Mouse (Mus musculus) G1E (cell line): Measurements from ENCODE around the gene Tns4. TPM values are rescaled to one million over a fixed set of nuclear protein-coding genes. Genes with fewer than 3 reads are reported as not detected.

Source experiments
- ATAC-seq: 2 replicates; pipeline ENCODE4 v1.8.0; 2016; ENCODE audit warnings: mild to moderate bottlenecking; ENCODE audit not compliant: insufficient number of reproducible peaks, poor library complexity, low FRiP score, severe bottlenecking; ENCODE audit errors: extremely low read depth
- DNase-seq: peaks from one replicate; pipeline ENCODE4 v3.0.0; 2012; ENCODE audit warnings: low spot score
- H3K27me3 ChIP-seq: 2 replicates; pipeline ENCODE4 v1.6.1; 2012; ENCODE audit warnings: mild to moderate bottlenecking, low read length, inconsistent platforms; ENCODE audit not compliant: insufficient read depth
- H3K36me3 ChIP-seq: replicated peaks from 2 replicates; pipeline ENCODE3; 2012; ENCODE audit warnings: mild to moderate bottlenecking, inconsistent platforms
- H3K4me1 ChIP-seq: 2 replicates; pipeline ENCODE4 v1.6.1; 2012; ENCODE audit warnings: low read depth, low read length, inconsistent platforms, mixed read lengths; ENCODE audit not compliant: insufficient read depth
- H3K4me3 ChIP-seq: 2 replicates; pipeline ENCODE4 v1.5.1; 2012; ENCODE audit warnings: low read depth, mild to moderate bottlenecking, inconsistent platforms, low read length, moderate library complexity, mixed read lengths
- H3K9me3 ChIP-seq: replicated peaks from 2 replicates; pipeline ENCODE4 v1.6.1; 2012; ENCODE audit warnings: inconsistent platforms
- CTCF ChIP-seq: IDR thresholded peaks from 2 replicates; pipeline ENCODE4 v1.5.1; 2012; ENCODE audit warnings: low read depth, low read length, inconsistent platforms, mixed read lengths
- GATA1 ChIP-seq: IDR thresholded peaks from 2 replicates; pipeline ENCODE4 v1.6.1; 2012; ENCODE audit warnings: borderline replicate concordance, low read length, inconsistent platforms, mixed read lengths
- GATA2 ChIP-seq: IDR thresholded peaks from 2 replicates; pipeline ENCODE4 v1.6.1; 2012; ENCODE audit warnings: low read depth, low read length, inconsistent platforms, borderline replicate concordance
- POLR2AphosphoS5 ChIP-seq: IDR thresholded peaks from 2 replicates; pipeline ENCODE4 v1.6.1; 2012; ENCODE audit warnings: low read depth, low read length, inconsistent platforms; ENCODE audit not compliant: insufficient replicate concordance
- TAL1 ChIP-seq: conservative IDR thresholded peaks from 2 replicates; pipeline ENCODE4 v1.6.1; 2012; ENCODE audit warnings: low read depth, low read length, inconsistent platforms, mixed read lengths
- polyA plus RNA-seq: library from polyadenylated mRNA; stranded (reverse); fragments of >175 nt; gene quantifications from 2 replicates; pipeline ENCODE4 v1.2.3, GENCODE M21; 2012
- total RNA-seq, 2 experiments: library from RNA; stranded (forward) in 1 of 2; stranded (reverse) in 1 of 2; fragments of 200-1000 nt in 1 of 2; fragments of >200 nt in 1 of 2; fragmentation: Nextera tagmentation in 1 of 2; gene quantifications; 2 replicates each; pipeline ENCODE4 v1.2.3; 2014 to 2017

Tns4 gene
- total and polyA plus RNA-seq, 3 experiments, result 0.22 to 1.4 TPM; not detected in 1

DNA sequence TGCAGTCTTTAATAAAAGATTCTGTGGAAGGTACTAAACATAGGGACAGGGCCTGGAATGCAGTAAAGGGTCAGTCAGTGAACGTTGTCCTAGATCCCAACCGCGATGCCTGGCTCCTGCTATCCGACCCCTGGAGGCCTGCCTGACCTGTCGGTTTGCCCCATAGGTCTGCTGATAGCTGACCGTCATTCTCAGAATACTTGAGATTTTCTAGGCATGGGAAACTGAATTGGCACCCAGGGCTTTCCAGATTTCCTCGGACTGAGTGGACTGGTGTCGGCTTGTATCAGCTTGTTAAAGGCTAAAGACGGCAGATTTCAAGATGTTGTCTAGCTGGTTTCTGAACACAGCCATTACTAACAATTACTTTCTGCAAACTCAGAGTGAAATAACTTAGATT is 4.7 kb downstream of the Tns4 start:
- H3K27me3 ChIP-seq, result peaks cover 58% of the 10 kb centered on the region
- ATAC-seq (no peak), DNase-seq (no peak)
- no peak for TF ChIP-seq GATA2
- TF ChIP-seq GATA1, result no peak
- H3K9me3 ChIP-seq, result no peaks in the 10 kb centered on the region
- H3K36me3 ChIP-seq, result no peaks in the 10 kb centered on the region
- H3K4me3 ChIP-seq, result no peak overlapping the region
- peaks cover 38% of the 10 kb centered on the region for H3K4me1 ChIP-seq

DNA sequence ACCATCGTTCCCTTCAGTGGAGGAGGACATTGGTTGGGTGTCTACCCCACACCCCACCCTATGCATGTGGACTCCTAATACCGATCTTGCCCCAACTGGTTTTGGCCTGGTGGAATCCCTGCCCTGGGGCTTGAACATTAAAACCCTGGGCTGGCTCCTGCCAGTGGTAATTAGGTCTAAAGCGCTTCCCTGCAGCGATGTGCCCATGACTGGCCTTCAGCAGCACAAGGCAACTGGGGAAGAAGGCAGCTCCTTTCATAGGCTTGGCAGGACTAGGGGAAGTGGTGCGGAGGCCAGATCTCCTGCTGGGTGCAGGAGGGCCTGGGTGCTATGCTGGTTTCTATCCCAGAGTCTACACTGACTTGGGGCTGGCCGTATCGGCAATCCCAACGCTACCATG is 5.6 kb downstream of the Tns4 start:
- TF ChIP-seq POLR2AphosphoS5, result no peak
- TF ChIP-seq TAL1, result no peak
- no peak for TF ChIP-seq CTCF
- TF ChIP-seq GATA2, result no peak
- TF ChIP-seq GATA1, result no peak
- Histone ChIP-seq H3K4me3 (no peak overlapping the region), H3K27me3 (peaks cover 66% of the 10 kb centered on the region), H3K9me3 (no peaks in the 10 kb centered on the region), H3K36me3 (no peaks in the 10 kb centered on the region), H3K4me1 (peaks cover 30% of the 10 kb centered on the region)
- no peak for ATAC-seq
- DNase-seq, result no peak

DNA sequence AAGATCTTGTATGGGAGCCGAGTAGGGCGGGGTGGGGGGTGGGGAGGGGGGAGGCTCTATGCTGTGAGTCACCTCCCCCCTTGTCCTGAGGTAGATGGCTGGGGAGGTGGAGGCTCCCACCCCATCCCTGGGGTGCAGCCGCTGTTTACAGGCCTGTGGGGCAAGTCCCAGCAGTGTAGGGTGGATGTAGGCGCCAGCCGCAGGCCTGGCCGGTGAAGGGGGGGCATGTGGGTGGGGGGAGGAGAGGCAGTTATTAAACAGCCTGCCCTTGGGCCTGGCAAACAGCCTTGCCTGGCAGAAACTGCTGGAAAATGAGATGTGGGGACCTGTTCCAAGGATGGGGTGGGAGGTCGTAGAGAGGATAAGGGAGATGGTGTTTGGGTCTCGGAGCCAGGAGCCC is 7.0 kb downstream of the Tns4 start:
- H3K4me3 ChIP-seq, result no peak overlapping the region
- DNase-seq, result no peak
- H3K27me3 ChIP-seq, result peaks cover 68% of the 10 kb centered on the region
- TF ChIP-seq CTCF (no peak), POLR2AphosphoS5 (no peak), TAL1 (no peak), GATA1 (no peak), GATA2 (no peak)
- no peaks in the 10 kb centered on the region for H3K36me3 ChIP-seq
- H3K9me3 ChIP-seq, result no peaks in the 10 kb centered on the region
- H3K4me1 ChIP-seq, result peaks cover 16% of the 10 kb centered on the region
- no peak for ATAC-seq

- Histone ChIP-seq H3K4me1 (peaks cover 16% of the 10 kb centered on the region), H3K9me3 (no peaks in the 10 kb centered on the region), H3K36me3 (no peaks in the 10 kb centered on the region), H3K4me3 (no peak overlapping the region), H3K27me3 (peaks cover 70% of the 10 kb centered on the region)
- TF ChIP-seq GATA1 (no peak), CTCF (no peak), TAL1 (no peak), GATA2 (no peak), POLR2AphosphoS5 (no peak)
- ATAC-seq, result no peak
- DNase-seq, result no peak
These were observed 7.5 kb downstream of the Tns4 start for GRCm38 (mm10) chr11:99081566-99081965.

- peaks cover 70% of the 10 kb centered on the region for H3K27me3 ChIP-seq
- no peaks in the 10 kb centered on the region for H3K9me3 ChIP-seq
- no peak for ATAC-seq
- no peak overlapping the region for H3K4me3 ChIP-seq
- DNase-seq, result no peak
- TF ChIP-seq TAL1 (no peak), GATA1 (no peak), POLR2AphosphoS5 (no peak), CTCF (no peak), GATA2 (no peak)
- H3K4me1 ChIP-seq, result peaks cover 16% of the 10 kb centered on the region
- H3K36me3 ChIP-seq, result no peaks in the 10 kb centered on the region
These were observed 8.1 kb downstream of the Tns4 start for GRCm38 (mm10) chr11:99080902-99081543.

DNA sequence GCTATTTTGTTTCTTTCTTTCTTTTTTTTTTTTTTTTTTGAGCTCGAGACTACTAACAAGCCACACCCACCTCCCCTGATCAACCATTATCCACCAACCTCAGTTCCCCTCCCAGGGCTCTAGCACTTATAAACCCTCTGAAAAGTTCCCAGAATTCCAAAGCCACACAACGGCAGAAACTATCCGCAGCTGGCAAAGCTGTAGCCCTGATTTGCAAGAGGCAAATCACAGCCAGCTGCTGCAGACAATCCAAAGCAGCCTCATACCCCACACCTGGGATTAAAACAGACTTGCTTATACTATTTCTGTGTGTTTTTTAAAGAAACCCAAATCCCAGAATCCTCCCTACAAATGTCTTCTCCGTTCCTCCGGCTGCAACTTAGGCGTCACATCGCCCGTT is 11.2 kb downstream of the Tns4 start:
- H3K36me3 ChIP-seq, result no peaks in the 10 kb centered on the region
- TF ChIP-seq CTCF, result no peak
- no peak for TF ChIP-seq GATA1
- no peak for TF ChIP-seq GATA2
- TF ChIP-seq TAL1, result no peak
- no peak for TF ChIP-seq POLR2AphosphoS5
- H3K4me3 ChIP-seq, result no peak overlapping the region
- no peaks in the 10 kb centered on the region for H3K9me3 ChIP-seq
- DNase-seq, result no peak
- H3K27me3 ChIP-seq, result peaks cover 72% of the 10 kb centered on the region
- peaks cover 33% of the 10 kb centered on the region for H3K4me1 ChIP-seq
- no peak for ATAC-seq

DNA sequence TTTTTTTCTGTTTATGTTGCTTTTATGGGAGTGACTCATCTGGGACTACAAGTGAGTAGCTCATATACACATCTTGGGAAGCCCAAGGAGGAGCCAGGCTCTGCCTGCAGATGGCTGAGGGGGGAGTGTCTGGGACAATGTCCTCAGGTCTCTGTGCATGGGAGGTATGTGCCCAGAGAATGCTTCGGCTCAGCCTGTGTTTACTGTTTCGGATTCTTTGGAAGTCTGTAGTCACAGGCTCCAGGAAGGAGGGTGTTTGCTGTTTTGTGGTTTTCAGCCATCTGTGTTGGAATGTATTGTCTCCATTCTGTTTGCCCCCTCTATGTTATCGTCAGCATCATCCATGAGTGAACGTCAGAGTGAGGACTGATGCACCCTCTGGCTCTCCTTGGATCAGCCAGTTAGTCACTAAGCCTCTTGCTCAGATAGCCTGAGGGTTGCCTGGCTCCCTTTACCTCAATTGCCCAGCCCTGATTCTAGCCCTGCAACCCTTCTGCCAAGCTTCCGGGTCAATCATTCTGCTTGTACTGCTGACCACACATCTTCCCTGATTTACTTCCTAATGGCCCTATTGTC is 12.3 kb downstream of the Tns4 start:
- ATAC-seq (no peak), DNase-seq (no peak)
- peaks cover 70% of the 10 kb centered on the region for H3K27me3 ChIP-seq
- no peaks in the 10 kb centered on the region for H3K36me3 ChIP-seq
- no peak for TF ChIP-seq CTCF
- H3K9me3 ChIP-seq, result no peaks in the 10 kb centered on the region
- peaks cover 29% of the 10 kb centered on the region for H3K4me1 ChIP-seq
- no peak overlapping the region for H3K4me3 ChIP-seq
